Mouse (Mus musculus): ENCODE data around the gene Igtp.
A peak's percentile ranks its signal among the peaks of the same experiment; 100 is the strongest.
"Not testable (repeated sequence)": the region's sequence is repeated elsewhere in the genome, so short reads cannot be mapped to it uniquely, and the experiment has no call there.

The Igtp gene

DNA sequence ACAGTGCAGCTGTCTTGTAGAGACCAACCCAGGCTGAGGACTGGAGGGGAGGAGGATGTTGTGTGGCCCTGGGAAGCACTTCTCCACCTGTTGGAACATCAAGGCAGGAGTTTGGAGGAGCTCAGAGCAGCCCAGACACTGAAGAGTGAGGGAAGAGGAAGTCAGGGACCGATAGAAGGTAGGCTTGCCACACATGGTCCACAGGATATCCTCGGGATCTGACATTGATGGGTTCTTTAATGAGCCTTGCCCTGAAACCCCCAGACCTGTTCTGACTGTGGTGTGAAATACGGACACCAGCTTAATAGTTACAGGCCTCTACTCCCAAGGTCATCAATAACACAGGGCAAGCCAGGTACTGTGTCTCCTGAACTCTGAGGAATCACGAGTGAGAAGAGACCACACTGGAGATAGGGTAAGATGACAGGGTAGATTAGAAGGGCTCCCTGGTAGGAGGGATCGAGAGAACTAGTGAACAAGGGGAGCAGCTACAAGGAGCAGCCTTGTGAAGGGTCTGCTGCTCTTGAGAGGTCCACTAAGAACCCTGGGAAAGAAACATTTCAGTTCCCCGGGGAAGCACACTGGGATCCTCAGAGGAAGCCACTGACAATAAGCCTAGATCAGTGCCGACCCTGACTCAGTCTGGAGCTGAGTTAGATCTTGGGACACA is 14.5 kb downstream of the Igtp start:
- no peak for DNase-seq (ENCODE audit: low read depth, low spot score)

GRCm38 (mm10) chr11:58214391-58215048 is 15.2 kb downstream of the Igtp start:
- DNase-seq (ENCODE audit: low read depth, low spot score), result peak; percentile 89

DNA sequence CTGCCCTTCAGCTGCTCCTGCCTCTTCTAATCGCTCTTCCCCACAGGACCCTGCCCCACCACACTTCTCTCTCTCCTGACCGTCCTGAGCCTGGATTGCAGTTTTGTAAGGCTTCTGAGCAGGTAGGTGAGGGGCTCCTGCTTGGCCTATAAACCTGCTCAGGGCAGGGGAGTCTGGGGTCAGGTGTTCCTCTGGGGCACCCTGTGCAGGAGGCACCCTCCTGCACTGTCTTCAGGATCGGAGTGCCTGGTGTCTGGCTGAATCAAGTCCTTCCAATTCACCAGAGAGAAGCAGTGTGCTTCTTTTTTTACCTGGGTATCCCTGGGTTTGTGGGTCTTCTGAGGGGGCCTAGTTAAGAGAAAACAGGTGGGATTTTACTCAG is 15.7 kb downstream of the Igtp start:
- DNase-seq (ENCODE audit: low read depth, low spot score), result not testable (repeated sequence)

DNA sequence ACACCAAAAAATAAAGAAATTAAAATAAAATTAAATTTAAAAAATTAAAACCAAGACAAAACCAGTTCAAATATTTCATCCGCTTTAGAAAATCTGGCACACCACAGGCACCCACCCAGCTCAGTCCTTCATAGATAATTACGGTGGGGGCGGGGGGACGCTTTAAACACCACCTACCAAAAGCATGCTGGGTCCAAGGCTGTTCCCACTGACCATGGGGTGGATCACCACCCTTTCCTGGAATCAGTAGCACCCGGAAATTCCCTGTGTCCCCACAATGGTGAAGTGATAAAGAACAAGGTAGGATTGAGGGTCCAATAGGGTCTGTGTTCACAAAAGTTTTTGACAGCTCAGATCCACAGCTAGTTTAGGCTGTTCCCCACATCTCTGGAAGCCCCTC is 16.5 kb downstream of the Igtp start:
- DNase-seq (ENCODE audit: low read depth, low spot score), result no peak

DNA sequence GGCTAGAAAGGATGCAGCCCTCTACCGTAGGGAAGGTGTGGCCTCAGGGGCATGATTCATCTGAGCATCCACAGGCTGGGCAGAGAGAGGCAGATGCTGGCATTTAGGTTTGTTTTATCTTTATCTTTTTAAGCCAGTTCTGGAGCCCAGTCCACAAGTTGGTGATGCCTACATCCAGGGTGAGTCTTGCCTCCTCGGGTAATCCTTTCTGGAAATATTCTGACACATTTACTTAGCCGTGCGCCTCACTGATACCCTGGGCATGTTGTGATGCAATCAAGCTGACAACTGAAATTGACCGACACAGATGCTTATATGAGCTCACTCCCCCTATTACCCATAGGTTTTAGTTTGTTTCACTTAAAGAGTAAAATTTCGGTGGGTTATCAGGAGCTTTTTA is 17.5 kb downstream of the Igtp start:
- peak; percentile 19 for DNase-seq (ENCODE audit: low read depth, low spot score)

DNA sequence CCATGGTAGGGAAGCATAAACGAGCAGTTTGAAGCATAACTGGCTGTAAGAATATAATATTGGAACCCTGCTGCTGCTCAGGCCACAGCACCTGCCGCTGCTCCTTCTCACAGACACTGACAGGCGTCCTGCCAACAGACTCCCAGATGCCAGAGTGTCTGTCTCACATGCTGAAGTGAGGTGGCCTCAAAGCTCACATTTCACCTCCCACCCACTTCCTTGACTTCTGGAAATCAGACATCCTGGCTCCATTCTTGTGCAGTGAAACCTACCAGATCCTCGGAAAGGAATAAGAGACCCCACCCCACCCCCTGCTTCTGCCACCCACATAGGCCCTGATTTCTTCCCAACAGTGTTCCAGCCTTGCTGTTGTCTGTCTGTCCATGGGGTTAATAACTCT is 24.4 kb downstream of the Igtp start:
- DNase-seq (ENCODE audit: low read depth, low spot score), result no peak

DNA sequence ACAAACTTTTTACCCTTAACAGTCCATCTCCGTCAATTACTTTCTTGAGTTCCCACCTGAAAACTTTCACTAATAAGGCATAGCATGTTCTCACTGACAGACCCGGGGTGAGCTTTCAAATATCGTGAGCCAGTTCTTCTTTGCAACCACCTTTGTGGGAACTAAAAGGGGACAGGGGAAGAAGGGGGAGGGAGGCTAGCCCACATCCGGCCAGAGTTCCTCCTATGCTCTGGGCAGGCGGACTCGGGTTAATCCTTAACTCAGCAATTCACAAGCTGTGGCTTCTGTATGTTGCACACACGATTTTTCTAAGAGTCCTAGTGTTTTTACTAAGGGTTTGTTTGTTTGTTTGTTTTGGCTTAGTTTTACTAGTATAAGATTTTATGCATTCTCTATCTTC is 25.0 kb downstream of the Igtp start:
- no peak for DNase-seq (ENCODE audit: low read depth, low spot score)

DNA sequence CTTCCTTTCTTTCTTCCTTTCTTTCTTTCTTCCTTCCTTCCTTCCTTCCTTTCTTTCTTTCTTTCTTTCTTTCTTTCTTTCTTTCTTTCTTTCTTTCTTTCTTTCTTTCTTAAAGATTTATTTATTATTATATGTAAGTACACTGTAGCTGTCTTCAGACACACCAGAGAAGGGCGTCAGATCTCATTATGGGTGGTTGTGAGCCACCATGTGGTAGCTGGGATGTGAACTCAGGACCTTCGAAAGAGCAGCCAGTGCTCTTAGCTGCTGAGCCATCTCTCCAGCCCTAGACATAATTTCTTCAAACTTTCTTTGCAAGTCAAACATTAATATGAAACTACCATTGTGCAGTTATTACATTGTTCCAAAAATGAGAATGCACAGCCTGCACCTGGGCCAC is 25.5 kb downstream of the Igtp start:
- not testable (repeated sequence) for DNase-seq (ENCODE audit: low read depth, low spot score)

DNA sequence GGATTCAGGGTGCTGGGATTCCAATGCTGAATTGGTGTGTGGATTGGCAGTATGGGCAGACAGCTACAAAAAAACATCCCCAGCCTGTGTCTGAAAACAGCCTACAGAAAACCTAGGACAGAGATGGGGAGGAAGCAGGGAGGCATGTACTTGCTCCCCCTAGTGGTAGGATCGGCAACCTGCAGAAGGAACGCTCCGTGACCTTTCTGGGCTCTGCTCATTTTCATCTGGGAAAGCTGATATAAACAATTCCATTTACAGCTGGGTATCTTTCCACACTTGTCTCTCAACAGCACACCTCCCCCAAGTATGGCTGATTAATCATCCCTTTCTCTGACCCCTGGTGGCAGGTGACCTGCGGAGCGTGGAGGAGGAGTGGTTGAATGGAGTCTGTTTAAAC is 26.3 kb downstream of the Igtp start:
- peak; percentile 87 for DNase-seq (ENCODE audit: low read depth, low spot score)

DNA sequence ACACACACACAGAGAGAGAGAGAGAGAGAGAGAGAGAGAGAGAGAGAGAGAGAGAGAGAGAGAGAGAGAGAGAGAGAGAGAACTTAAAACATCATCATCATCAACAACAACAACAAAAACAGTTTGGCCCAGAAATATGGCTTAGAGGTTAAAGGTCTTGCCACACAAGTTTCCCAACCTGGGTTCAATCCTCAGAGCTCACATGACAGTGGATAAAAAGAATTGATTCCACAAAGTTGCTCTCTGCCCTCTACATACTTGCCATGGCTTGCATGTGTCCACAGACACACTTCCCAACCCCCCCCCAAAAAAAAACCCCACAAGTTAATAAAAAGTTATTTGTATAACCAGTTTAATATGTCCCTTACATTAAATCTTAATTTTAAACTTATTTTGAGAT is 27.1 kb downstream of the Igtp start:
- DNase-seq (ENCODE audit: low read depth, low spot score), result no peak

DNA sequence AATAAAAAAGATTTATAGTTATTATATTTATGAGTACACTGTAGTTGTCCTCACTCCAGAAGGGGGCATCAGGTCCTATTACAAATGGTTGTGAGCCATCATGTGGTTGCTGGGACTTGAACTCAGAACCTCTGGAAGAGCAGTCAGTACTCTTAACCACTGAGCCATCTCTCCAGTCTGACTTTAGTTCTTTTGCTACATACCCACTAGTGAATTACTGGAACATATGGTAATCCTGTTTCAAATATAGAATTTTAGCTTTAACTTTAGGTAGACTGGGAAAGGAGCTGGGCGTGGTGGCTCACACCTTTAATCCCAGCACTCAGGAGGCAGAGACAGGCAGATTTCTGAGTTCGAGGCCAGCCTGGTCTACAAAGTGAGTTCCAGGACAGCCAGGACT is 28.7 kb downstream of the Igtp start:
- not testable (repeated sequence) for DNase-seq (ENCODE audit: low read depth, low spot score)

GRCm38 (mm10) chr11:58230396-58230910 is 31.1 kb downstream of the Igtp start:
- no peak for DNase-seq (ENCODE audit: low read depth, low spot score)

- no peak for DNase-seq (ENCODE audit: low read depth, low spot score)
Observed at GRCm38 (mm10) chr11:58231156-58231555, 31.8 kb downstream of the Igtp start.

DNA sequence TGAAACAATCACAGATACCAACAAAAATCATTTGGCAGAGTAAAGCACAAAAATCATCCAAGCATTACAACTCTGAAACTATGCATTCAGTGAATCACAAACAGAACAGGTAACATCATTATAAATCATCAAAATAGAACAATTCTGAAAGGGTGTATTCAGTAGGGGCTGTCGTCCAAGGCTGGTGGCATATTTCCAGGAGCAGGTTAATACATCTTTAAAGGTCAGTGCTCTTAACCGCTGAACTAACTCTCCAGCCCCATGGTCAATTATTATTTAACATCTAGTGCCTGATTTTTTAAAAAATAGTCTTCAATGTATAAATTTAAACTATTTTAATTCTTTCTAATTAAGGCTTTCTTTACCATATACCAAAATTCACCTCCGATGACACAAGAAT is 35.2 kb downstream of the Igtp start:
- not testable (repeated sequence) for DNase-seq (ENCODE audit: low read depth, low spot score)

- DNase-seq (ENCODE audit: low read depth, low spot score), result peak; percentile 74
Observed at GRCm38 (mm10) chr11:58235152-58235551, 35.8 kb downstream of the Igtp start.

DNA sequence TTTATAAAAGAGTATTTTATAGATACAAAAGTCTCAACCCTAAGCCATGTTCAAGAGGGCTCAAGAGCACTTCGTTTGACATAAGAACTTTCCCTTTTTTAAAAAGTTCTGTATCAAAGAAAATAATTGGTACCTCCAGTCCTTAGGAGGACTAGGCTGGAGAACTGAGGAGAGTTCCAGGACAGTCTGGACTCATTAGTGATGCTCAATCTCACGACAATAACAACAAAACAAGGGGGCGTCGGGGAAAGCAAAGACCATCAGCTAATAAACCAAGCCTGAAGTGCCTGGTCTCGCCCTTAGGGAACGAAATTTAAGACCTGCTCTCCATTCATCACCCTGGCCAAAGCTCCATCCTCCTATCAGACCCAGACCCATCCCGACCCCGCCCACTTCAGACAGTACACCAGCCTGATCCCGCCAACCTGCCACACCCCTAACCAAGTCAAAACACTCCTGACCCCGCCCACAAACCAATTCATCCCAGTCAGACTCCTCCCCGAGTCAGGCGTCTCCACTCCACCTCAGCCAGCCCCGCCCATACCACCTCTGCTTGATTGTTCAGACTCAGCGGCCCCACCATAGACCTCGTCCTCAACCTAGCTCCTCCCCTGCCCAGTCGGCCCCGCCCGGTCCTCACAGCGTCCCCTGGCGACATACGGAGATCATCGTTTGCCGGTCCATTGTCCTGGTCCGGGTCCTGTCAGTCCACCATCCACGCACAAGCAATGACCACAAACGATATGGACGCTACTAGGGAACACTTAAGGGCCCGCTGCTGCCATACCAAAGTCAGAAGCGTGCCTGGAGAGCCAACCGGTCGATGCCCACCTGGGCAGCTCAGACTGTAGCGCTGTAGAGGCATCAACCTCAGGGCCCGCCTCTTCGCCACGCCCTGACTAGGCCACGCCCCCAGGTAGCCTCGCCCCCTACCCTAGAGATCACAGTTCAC is 39.8 kb downstream of the Igtp start:
- no peak for DNase-seq (ENCODE audit: low read depth, low spot score)

GRCm38 (mm10) chr11:58247294-58247693 is 47.9 kb downstream of the Igtp start:
- DNase-seq (ENCODE audit: low read depth, low spot score), result no peak

GRCm38 (mm10) chr11:58249203-58249981 is 50.0 kb downstream of the Igtp start:
- no peak for DNase-seq (ENCODE audit: low read depth, low spot score)

- DNase-seq (ENCODE audit: low read depth, low spot score), result no peak
Observed at GRCm38 (mm10) chr11:58250550-58250949, 51.2 kb downstream of the Igtp start.

- DNase-seq (ENCODE audit: low read depth, low spot score), result no peak
Observed at GRCm38 (mm10) chr11:58254411-58254810, 55.1 kb downstream of the Igtp start.
